Mouse (Mus musculus): Measurements from ENCODE around the gene Mif4gd. TPM values are rescaled to one million over a fixed set of nuclear protein-coding genes. Genes with fewer than 3 reads are reported as not detected.

Mif4gd gene
- polyA plus RNA-seq, 1 experiment: 445 TPM

GRCm38 (mm10) chr11:115618001-115618400, 5.2 kb upstream of the Mif4gd start:
- no peak for TF ChIP-seq CTCF (IDR thresholded peaks at IDR 0.05; ENCODE audit: control insufficient read depth, insufficient read depth, insufficient replicate concordance, low read depth, low read length)
- TF ChIP-seq POLR2A (IDR thresholded peaks at IDR 0.05; ENCODE audit: control insufficient read depth, low read depth, low read length): no peak
- H3K4me1 ChIP-seq (ENCODE audit: control insufficient read depth, insufficient read depth, low read length): peaks cover 3% of the 10 kb centered on the region
- no peak overlapping the region for H3K27ac ChIP-seq (ENCODE audit: control insufficient read depth, insufficient read depth, low read depth, low read length)
- no peak overlapping the region for H3K4me3 ChIP-seq (ENCODE audit: control insufficient read depth, low read depth, low read length)
- H3K27me3 ChIP-seq (ENCODE audit: control insufficient read depth, insufficient read depth, low read length): no peaks in the 10 kb centered on the region
- no peaks in the 10 kb centered on the region; the same call in 1 of the 2 replicates for H3K36me3 ChIP-seq (ENCODE audit: control insufficient read depth, insufficient read depth, low read length)

- Histone ChIP-seq H3K27ac (ENCODE audit: control insufficient read depth, insufficient read depth, low read depth, low read length) (no peak overlapping the region), H3K27me3 (ENCODE audit: control insufficient read depth, insufficient read depth, low read length) (no peaks in the 10 kb centered on the region), H3K4me3 (ENCODE audit: control insufficient read depth, low read depth, low read length) (no peak overlapping the region), H3K36me3 (ENCODE audit: control insufficient read depth, insufficient read depth, low read length) (peaks cover under 1% of the 10 kb centered on the region), H3K4me1 (ENCODE audit: control insufficient read depth, insufficient read depth, low read length) (peaks cover 4% of the 10 kb centered on the region)
- TF ChIP-seq CTCF (IDR thresholded peaks at IDR 0.05; ENCODE audit: control insufficient read depth, insufficient read depth, insufficient replicate concordance, low read depth, low read length) (no peak), POLR2A (IDR thresholded peaks at IDR 0.05; ENCODE audit: control insufficient read depth, low read depth, low read length) (no peak)
Observed at GRCm38 (mm10) chr11:115616893-115617292, 4.1 kb upstream of the Mif4gd start.

- Histone ChIP-seq H3K4me1 (ENCODE audit: control insufficient read depth, insufficient read depth, low read length) (peaks cover 8% of the 10 kb centered on the region), H3K27ac (ENCODE audit: control insufficient read depth, insufficient read depth, low read depth, low read length) (no peak overlapping the region), H3K36me3 (ENCODE audit: control insufficient read depth, insufficient read depth, low read length) (peaks cover 3% of the 10 kb centered on the region), H3K27me3 (ENCODE audit: control insufficient read depth, insufficient read depth, low read length) (no peaks in the 10 kb centered on the region), H3K4me3 (ENCODE audit: control insufficient read depth, low read depth, low read length) (no peak overlapping the region)
- TF ChIP-seq CTCF (IDR thresholded peaks at IDR 0.05; ENCODE audit: control insufficient read depth, insufficient read depth, insufficient replicate concordance, low read depth, low read length) (no peak), POLR2A (IDR thresholded peaks at IDR 0.05; ENCODE audit: control insufficient read depth, low read depth, low read length) (no peak)
Observed at GRCm38 (mm10) chr11:115616371-115616770, 3.6 kb upstream of the Mif4gd start.

GRCm38 (mm10) chr11:115615875-115616274, 3.1 kb upstream of the Mif4gd start:
- H3K36me3 ChIP-seq (ENCODE audit: control insufficient read depth, insufficient read depth, low read length): peaks cover 3% of the 10 kb centered on the region
- no peak overlapping the region for H3K27ac ChIP-seq (ENCODE audit: control insufficient read depth, insufficient read depth, low read depth, low read length)
- no peak for TF ChIP-seq POLR2A (IDR thresholded peaks at IDR 0.05; ENCODE audit: control insufficient read depth, low read depth, low read length)
- H3K4me3 ChIP-seq (ENCODE audit: control insufficient read depth, low read depth, low read length): no peak overlapping the region
- peaks cover 8% of the 10 kb centered on the region for H3K4me1 ChIP-seq (ENCODE audit: control insufficient read depth, insufficient read depth, low read length)
- H3K27me3 ChIP-seq (ENCODE audit: control insufficient read depth, insufficient read depth, low read length): no peaks in the 10 kb centered on the region

GRCm38 (mm10) chr11:115615108-115615825, 2.5 kb upstream of the Mif4gd start:
- Histone ChIP-seq H3K4me3 (ENCODE audit: control insufficient read depth, low read depth, low read length) (no peak overlapping the region), H3K27ac (ENCODE audit: control insufficient read depth, insufficient read depth, low read depth, low read length) (peak overlapping the region; percentile 64), H3K27me3 (ENCODE audit: control insufficient read depth, insufficient read depth, low read length) (no peaks in the 10 kb centered on the region), H3K36me3 (ENCODE audit: control insufficient read depth, insufficient read depth, low read length) (peaks cover 3% of the 10 kb centered on the region), H3K4me1 (ENCODE audit: control insufficient read depth, insufficient read depth, low read length) (peaks cover 8% of the 10 kb centered on the region)
- TF ChIP-seq CTCF (IDR thresholded peaks at IDR 0.05; ENCODE audit: control insufficient read depth, insufficient read depth, insufficient replicate concordance, low read depth, low read length) (no peak), POLR2A (IDR thresholded peaks at IDR 0.05; ENCODE audit: control insufficient read depth, low read depth, low read length) (no peak)

GRCm38 (mm10) chr11:115614346-115615107, 1.8 kb upstream of the Mif4gd start:
- Histone ChIP-seq H3K4me1 (ENCODE audit: control insufficient read depth, insufficient read depth, low read length) (peaks cover 8% of the 10 kb centered on the region), H3K4me3 (ENCODE audit: control insufficient read depth, low read depth, low read length) (no peak overlapping the region), H3K27ac (ENCODE audit: control insufficient read depth, insufficient read depth, low read depth, low read length) (no peak overlapping the region; the same call in 1 of the 2 replicates), H3K36me3 (ENCODE audit: control insufficient read depth, insufficient read depth, low read length) (peaks cover 3% of the 10 kb centered on the region), H3K27me3 (ENCODE audit: control insufficient read depth, insufficient read depth, low read length) (no peaks in the 10 kb centered on the region)
- no peak for TF ChIP-seq CTCF (IDR thresholded peaks at IDR 0.05; ENCODE audit: control insufficient read depth, insufficient read depth, insufficient replicate concordance, low read depth, low read length)
- 0 out of 2 replicates have a peak, but pooled peaks have one; percentile 26 for TF ChIP-seq POLR2A (IDR thresholded peaks at IDR 0.05; ENCODE audit: control insufficient read depth, low read depth, low read length)

GRCm38 (mm10) chr11:115613138-115613945, 573 bp upstream of the Mif4gd start:
- Histone ChIP-seq H3K36me3 (ENCODE audit: control insufficient read depth, insufficient read depth, low read length) (peaks cover 3% of the 10 kb centered on the region), H3K4me3 (ENCODE audit: control insufficient read depth, low read depth, low read length) (peak overlapping the region; percentile 93), H3K4me1 (ENCODE audit: control insufficient read depth, insufficient read depth, low read length) (peaks cover 8% of the 10 kb centered on the region), H3K27ac (ENCODE audit: control insufficient read depth, insufficient read depth, low read depth, low read length) (peak overlapping the region; percentile 95), H3K27me3 (ENCODE audit: control insufficient read depth, insufficient read depth, low read length) (no peaks in the 10 kb centered on the region)
- TF ChIP-seq POLR2A (IDR thresholded peaks at IDR 0.05; ENCODE audit: control insufficient read depth, low read depth, low read length) (no peak; the same call in 1 of the 2 replicates), CTCF (IDR thresholded peaks at IDR 0.05; ENCODE audit: control insufficient read depth, insufficient read depth, insufficient replicate concordance, low read depth, low read length) (no peak)

Measured in testis, adult 2 months (tissue).